Mouse (Mus musculus) limb, embryonic 13.5 days (tissue): ENCODE data around the gene Ganab. TPM values are rescaled to one million over a fixed set of nuclear protein-coding genes. Genes with fewer than 3 reads are reported as not detected.
"Not testable (repeated sequence)": the region's sequence is repeated elsewhere in the genome, so short reads cannot be mapped to it uniquely, and the experiment has no call there.

Source experiments
- ATAC-seq: fragments of 200-750 bp; cut with Nextera tagmentation; 2 replicates; pipeline ENCODE4 v1.8.0; 2017; ENCODE audit warnings: low read depth, moderate number of reproducible peaks, moderate TSS enrichment; ENCODE audit not compliant: low FRiP score
- H3K27ac ChIP-seq: fragments of 300-500 bp; sonication (generic); 2 replicates; pipeline ENCODE4 v1.5.1; 2015; ENCODE audit warnings: inconsistent platforms, mild to moderate bottlenecking, moderate library complexity
- H3K27me3 ChIP-seq: fragments of 300-500 bp; sonication (generic); 2 replicates; pipeline ENCODE4 v1.6.1; 2015; ENCODE audit warnings: mild to moderate bottlenecking, inconsistent platforms
- H3K36me3 ChIP-seq: fragments of 300-500 bp; sonication (generic); 2 replicates; pipeline ENCODE4 v1.6.1; 2015; ENCODE audit warnings: inconsistent platforms, mild to moderate bottlenecking, moderate library complexity
- H3K4me1 ChIP-seq: fragments of 300-500 bp; sonication (generic); 2 replicates; pipeline ENCODE4 v1.6.1; 2015; ENCODE audit warnings: inconsistent platforms
- H3K4me2 ChIP-seq: fragments of 300-500 bp; sonication (generic); replicated peaks from 2 replicates; pipeline ENCODE4 v1.6.1; 2015; ENCODE audit warnings: inconsistent platforms, mild to moderate bottlenecking, moderate library complexity
- H3K4me3 ChIP-seq: fragments of 300-500 bp; sonication (generic); 2 replicates; pipeline ENCODE4 v1.5.1; 2015; ENCODE audit warnings: moderate library complexity, mild to moderate bottlenecking, inconsistent platforms
- H3K9ac ChIP-seq: fragments of 300-500 bp; sonication (generic); 2 replicates; pipeline ENCODE4 v1.6.1; 2015; ENCODE audit warnings: mild to moderate bottlenecking, inconsistent platforms
- H3K9me3 ChIP-seq: fragments of 300-500 bp; sonication (generic); 2 replicates; pipeline ENCODE4 v1.6.1; 2016; ENCODE audit warnings: inconsistent platforms
- WGBS: fragments of 180-500 bp; shearing (Covaris S2); methylation state at CpG from one replicate; pipeline ENCODE4 v1.1.7; 2015; 5-methylcytosine and 5-hydroxymethylcytosine counted together
- polyA plus RNA-seq: library from polyadenylated mRNA; unstranded; fragments of >200 nt; fragmentation: Nextera tagmentation; extraction: Ambion mirVana; gene quantifications from 2 replicates; pipeline ENCODE4 v1.2.1, GENCODE M21; 2015

The Ganab gene
- 102 and 112 TPM in 2 replicates for polyA plus RNA-seq

GRCm38 (mm10) chr19:8897865-8898495, at the start of gene Ganab:
Ganab (plus strand) TSS chr19:8898071.
- Histone ChIP-seq H3K9ac (peak within 1 kb of the TSS; percentile 97), H3K27ac (peak within 1 kb of the TSS; percentile 91), H3K27me3 (no peaks in the 10 kb centered on the region), H3K4me3 (peak within 1 kb of the TSS; percentile 93), H3K9me3 (no peaks in the 10 kb centered on the region), H3K4me1 (peaks cover 45% of the 10 kb centered on the region), H3K4me2 (peak within 1 kb of the TSS; percentile 80), H3K36me3 (peaks cover 43% of the 10 kb centered on the region)
- WGBS = under 1% methylated on average over 53 of the region's 53 CpGs
- peak; percentile 99 for ATAC-seq

GRCm38 (mm10) chr19:8848356-8848755, 49.5 kb upstream of the Ganab start:
- no peak overlapping the region for H3K4me2 ChIP-seq
- no peak overlapping the region for H3K4me3 ChIP-seq
- H3K27ac ChIP-seq = no peak overlapping the region
- peaks cover 33% of the 10 kb centered on the region for H3K36me3 ChIP-seq
- H3K27me3 ChIP-seq = no peaks in the 10 kb centered on the region
- H3K9me3 ChIP-seq = no peaks in the 10 kb centered on the region
- 83% methylated on average over 5 of the region's 5 CpGs for WGBS
- no peak for ATAC-seq
- H3K9ac ChIP-seq = no peak overlapping the region
- H3K4me1 ChIP-seq = peaks cover 15% of the 10 kb centered on the region

- Histone ChIP-seq H3K27me3 (no peaks in the 10 kb centered on the region), H3K9me3 (no peaks in the 10 kb centered on the region), H3K36me3 (peaks cover 32% of the 10 kb centered on the region), H3K9ac (0 out of 2 replicates have a peak within 1 kb of the TSS, but pooled peaks have one; percentile 10), H3K4me3 (no peak within 1 kb of the TSS), H3K27ac (peak within 1 kb of the TSS; percentile 52; the same call in 1 of the 2 replicates), H3K4me2 (peak within 1 kb of the TSS; percentile 17; the same call in 1 of the 2 replicates), H3K4me1 (peaks cover 15% of the 10 kb centered on the region)
- ATAC-seq = peak; percentile 67; the same call in 1 of the 2 replicates
- 17% methylated on average over 7 of the region's 7 CpGs for WGBS
Observed at GRCm38 (mm10) chr19:8850402-8850901, 47.4 kb upstream of the Ganab start, which contains the start of gene Lrrn4cl. Lrrn4cl (plus strand) TSS chr19:8850768.

GRCm38 (mm10) chr19:8851639-8852038, 46.2 kb upstream of the Ganab start:
- no peak for ATAC-seq
- Histone ChIP-seq H3K27ac (no peak overlapping the region), H3K4me3 (no peak overlapping the region), H3K9ac (no peak overlapping the region), H3K9me3 (no peaks in the 10 kb centered on the region), H3K4me1 (peaks cover 15% of the 10 kb centered on the region), H3K36me3 (peaks cover 20% of the 10 kb centered on the region), H3K4me2 (no peak overlapping the region), H3K27me3 (no peaks in the 10 kb centered on the region)
- 54% methylated on average over 7 of the region's 7 CpGs for WGBS

DNA sequence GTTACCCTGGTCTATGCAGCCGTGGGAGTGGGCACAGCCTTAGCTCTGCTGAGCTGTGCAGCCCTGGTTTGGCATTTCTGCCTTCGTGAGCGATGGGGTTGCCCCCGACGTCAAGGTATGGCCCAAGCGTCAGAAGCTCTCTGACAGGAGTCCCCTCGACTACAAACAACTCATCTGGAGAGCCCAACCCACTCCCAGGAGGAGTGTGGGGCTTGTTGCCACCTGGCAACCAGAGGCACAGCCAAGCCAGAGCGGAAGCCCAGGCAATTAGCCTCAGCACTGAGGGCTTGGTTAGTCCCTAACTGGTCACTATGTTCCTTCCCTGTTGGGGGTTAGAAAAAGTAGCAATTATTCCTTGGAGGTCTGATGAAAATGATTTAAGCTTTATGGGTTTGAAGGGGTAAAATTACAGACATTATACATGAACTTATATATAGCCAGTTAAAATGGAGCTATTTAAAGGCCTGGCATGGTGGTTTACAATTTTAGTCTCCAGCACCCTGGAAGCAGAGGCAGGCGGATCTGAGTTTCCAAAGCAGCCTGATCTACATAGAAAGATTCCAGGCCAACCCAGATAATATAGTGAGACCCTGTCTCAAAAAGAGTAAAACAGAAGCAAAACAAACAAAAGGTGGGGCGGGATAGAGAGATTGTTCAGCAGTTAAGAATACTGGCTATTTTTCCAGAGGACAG, 45.5 kb upstream of the Ganab start:
- Histone ChIP-seq H3K4me2 (no peak overlapping the region), H3K36me3 (peaks cover 13% of the 10 kb centered on the region), H3K4me3 (no peak overlapping the region), H3K27ac (no peak overlapping the region), H3K27me3 (no peaks in the 10 kb centered on the region), H3K9me3 (no peaks in the 10 kb centered on the region), H3K9ac (no peak overlapping the region), H3K4me1 (peaks cover 15% of the 10 kb centered on the region)
- 42% methylated on average over 10 of the region's 10 CpGs for WGBS
- no peak for ATAC-seq

GRCm38 (mm10) chr19:8853117-8853516, 44.8 kb upstream of the Ganab start:
- no peaks in the 10 kb centered on the region for H3K9me3 ChIP-seq
- H3K9ac ChIP-seq = no peak overlapping the region
- peaks cover 15% of the 10 kb centered on the region for H3K4me1 ChIP-seq
- 82% methylated on average over 3 of the region's 3 CpGs for WGBS
- no peak overlapping the region for H3K27ac ChIP-seq
- no peak for ATAC-seq
- no peak overlapping the region for H3K4me3 ChIP-seq
- no peak overlapping the region for H3K4me2 ChIP-seq
- no peaks in the 10 kb centered on the region for H3K27me3 ChIP-seq
- H3K36me3 ChIP-seq = peaks cover 6% of the 10 kb centered on the region

DNA sequence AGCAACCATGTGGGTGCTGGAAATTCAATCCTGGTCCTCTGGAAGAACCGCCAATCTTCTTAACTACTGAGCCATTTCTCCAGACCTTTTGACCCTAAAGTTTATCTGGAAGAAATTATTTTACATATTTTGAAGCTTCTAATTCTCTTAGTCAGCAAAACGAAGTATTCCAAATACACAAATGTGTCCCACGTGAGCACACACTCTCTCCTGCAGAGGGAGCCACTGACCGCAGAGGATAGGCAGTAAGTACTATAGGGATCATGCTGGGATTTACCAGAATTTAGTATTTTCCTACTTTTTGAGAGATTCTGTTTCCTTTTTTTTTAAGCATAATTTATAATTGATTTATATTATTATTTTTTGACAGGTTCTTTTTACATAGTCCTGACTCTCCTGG, 40.2 kb upstream of the Ganab start:
- no peak overlapping the region for H3K27ac ChIP-seq
- no peak for ATAC-seq
- no peaks in the 10 kb centered on the region for H3K36me3 ChIP-seq
- H3K9me3 ChIP-seq = no peaks in the 10 kb centered on the region
- H3K27me3 ChIP-seq = no peaks in the 10 kb centered on the region
- 0 out of 2 replicates have a peak, but pooled peaks cover under 1% of the 10 kb centered on the region for H3K4me1 ChIP-seq
- WGBS = 44% methylated on average over 4 of the region's 4 CpGs
- H3K4me2 ChIP-seq = no peak overlapping the region
- H3K9ac ChIP-seq = no peak overlapping the region
- no peak overlapping the region for H3K4me3 ChIP-seq

- 25% methylated on average over 1 of the region's 1 CpGs for WGBS
- ATAC-seq = no peak
Observed at GRCm38 (mm10) chr19:8859018-8859417, 38.9 kb upstream of the Ganab start.

GRCm38 (mm10) chr19:8864265-8864664, 33.6 kb upstream of the Ganab start:
- no peak overlapping the region for H3K4me2 ChIP-seq
- H3K4me1 ChIP-seq = no peaks in the 10 kb centered on the region
- no peak overlapping the region for H3K9ac ChIP-seq
- no peak overlapping the region for H3K27ac ChIP-seq
- H3K36me3 ChIP-seq = no peaks in the 10 kb centered on the region
- no peaks in the 10 kb centered on the region for H3K9me3 ChIP-seq
- H3K4me3 ChIP-seq = no peak overlapping the region
- ATAC-seq = no peak
- H3K27me3 ChIP-seq = no peaks in the 10 kb centered on the region
- WGBS = 84% methylated on average over 6 of the region's 6 CpGs

More at GRCm38 (mm10) chr19:8859018-8859417, 38.9 kb upstream of the Ganab start:
- H3K9me3 ChIP-seq = no peaks in the 10 kb centered on the region
- H3K4me3 ChIP-seq = no peak overlapping the region
- H3K27me3 ChIP-seq = no peaks in the 10 kb centered on the region
- H3K4me1 ChIP-seq = no peaks in the 10 kb centered on the region
- H3K36me3 ChIP-seq = no peaks in the 10 kb centered on the region
- no peak overlapping the region for H3K4me2 ChIP-seq
- no peak overlapping the region for H3K27ac ChIP-seq
- H3K9ac ChIP-seq = no peak overlapping the region

DNA sequence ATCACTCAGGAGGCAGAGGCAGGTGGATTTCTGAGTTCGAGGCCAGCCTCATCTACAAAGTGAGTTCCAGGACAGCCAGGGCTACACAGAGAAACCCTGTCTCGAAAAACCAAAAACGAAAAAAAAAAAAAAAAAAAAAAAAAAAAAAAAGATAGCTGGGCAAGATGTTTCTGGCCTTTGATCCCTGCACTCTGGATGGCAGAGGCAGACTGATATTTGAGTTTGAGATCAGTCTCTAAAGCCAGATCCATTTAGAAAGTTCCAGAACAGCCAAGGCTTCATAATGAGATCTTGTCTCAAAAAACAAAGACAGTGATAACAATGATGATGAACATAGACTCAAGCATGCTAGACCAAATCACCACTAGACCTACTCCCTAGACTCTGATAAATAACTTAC, 27.5 kb upstream of the Ganab start:
- Histone ChIP-seq H3K36me3 (peaks cover 25% of the 10 kb centered on the region), H3K4me2 (peak overlapping the region; percentile 92), H3K4me3 (peak overlapping the region; percentile 99; the same call in 1 of the 2 replicates)
- not testable (repeated sequence) for H3K27me3 ChIP-seq, H3K4me1 ChIP-seq, H3K27ac ChIP-seq, H3K9me3 ChIP-seq, ATAC-seq, H3K9ac ChIP-seq
- 85% methylated on average over 3 of the region's 3 CpGs for WGBS

GRCm38 (mm10) chr19:8870838-8871237, 27.0 kb upstream of the Ganab start:
- Histone ChIP-seq H3K9ac (peak overlapping the region; percentile 98), H3K27me3 (no peaks in the 10 kb centered on the region), H3K4me3 (peak overlapping the region; percentile 99), H3K4me1 (peaks cover 9% of the 10 kb centered on the region), H3K36me3 (peaks cover 30% of the 10 kb centered on the region), H3K9me3 (no peaks in the 10 kb centered on the region), H3K4me2 (peak overlapping the region; percentile 92), H3K27ac (no peak overlapping the region; the same call in 1 of the 2 replicates)
- ATAC-seq = no peak
- 56% methylated on average over 9 of the region's 9 CpGs for WGBS
